Mouse (Mus musculus): ENCODE measurements at regions not wholly inside any gene's neighbourhood (a gene's known extent, or its start where the extent isn't known, plus 50 kb on each side); places are given as distances from the start of the nearest gene placed in this dataset.

GRCm38 (mm10) chr13:83068588-83068987, 435.2 kb upstream of the Mef2c start:
- no peak overlapping the region for H3K4me2 ChIP-seq (replicated peaks; ENCODE audit: low read depth, low read length)
- ATAC-seq (ENCODE audit: insufficient number of reproducible peaks, insufficient read depth, low FRiP score, low read depth): no peak
- H3K27ac ChIP-seq (ENCODE audit: low read length): no peak overlapping the region
- H3K4me1 ChIP-seq (ENCODE audit: control insufficient read depth, insufficient read depth, low read length): no peaks in the 10 kb centered on the region
- no peaks in the 10 kb centered on the region for H3K36me3 ChIP-seq (ENCODE audit: control insufficient read depth, insufficient read depth, low read length)
- no peak overlapping the region for H3K4me3 ChIP-seq (ENCODE audit: low read depth, low read length)
- no peaks in the 10 kb centered on the region for H3K27me3 ChIP-seq (ENCODE audit: control insufficient read depth, insufficient read depth, low read length)
- WGBS: 88% methylated on average over 1 of the region's 1 CpGs
- no peak overlapping the region for H3K9ac ChIP-seq (replicated peaks; ENCODE audit: low read depth, low read length)
- H3K9me3 ChIP-seq (ENCODE audit: control insufficient read depth, low read depth, low read length): no peaks in the 10 kb centered on the region

GRCm38 (mm10) chr13:83069293-83069692, 434.5 kb upstream of the Mef2c start:
- no peak for ATAC-seq (ENCODE audit: insufficient number of reproducible peaks, insufficient read depth, low FRiP score, low read depth)
- no peaks in the 10 kb centered on the region for H3K9me3 ChIP-seq (ENCODE audit: control insufficient read depth, low read depth, low read length)
- H3K4me3 ChIP-seq (ENCODE audit: low read depth, low read length): no peak overlapping the region
- H3K27ac ChIP-seq (ENCODE audit: low read length): no peak overlapping the region
- H3K4me1 ChIP-seq (ENCODE audit: control insufficient read depth, insufficient read depth, low read length): no peaks in the 10 kb centered on the region
- no peak overlapping the region for H3K4me2 ChIP-seq (replicated peaks; ENCODE audit: low read depth, low read length)
- no peaks in the 10 kb centered on the region for H3K36me3 ChIP-seq (ENCODE audit: control insufficient read depth, insufficient read depth, low read length)
- no peaks in the 10 kb centered on the region for H3K27me3 ChIP-seq (ENCODE audit: control insufficient read depth, insufficient read depth, low read length)
- no peak overlapping the region for H3K9ac ChIP-seq (replicated peaks; ENCODE audit: low read depth, low read length)

GRCm38 (mm10) chr13:83072073-83072472, 431.8 kb upstream of the Mef2c start:
- no peak overlapping the region for H3K4me2 ChIP-seq (replicated peaks; ENCODE audit: low read depth, low read length)
- no peaks in the 10 kb centered on the region for H3K4me1 ChIP-seq (ENCODE audit: control insufficient read depth, insufficient read depth, low read length)
- H3K27ac ChIP-seq (ENCODE audit: low read length): no peak overlapping the region
- no peak overlapping the region for H3K4me3 ChIP-seq (ENCODE audit: low read depth, low read length)
- no peak overlapping the region for H3K9ac ChIP-seq (replicated peaks; ENCODE audit: low read depth, low read length)
- no peaks in the 10 kb centered on the region for H3K27me3 ChIP-seq (ENCODE audit: control insufficient read depth, insufficient read depth, low read length)
- no peak for ATAC-seq (ENCODE audit: insufficient number of reproducible peaks, insufficient read depth, low FRiP score, low read depth)
- no peaks in the 10 kb centered on the region for H3K36me3 ChIP-seq (ENCODE audit: control insufficient read depth, insufficient read depth, low read length)
- 64% methylated on average over 3 of the region's 3 CpGs for WGBS
- no peaks in the 10 kb centered on the region for H3K9me3 ChIP-seq (ENCODE audit: control insufficient read depth, low read depth, low read length)

GRCm38 (mm10) chr13:83074219-83074965, 429.4 kb upstream of the Mef2c start:
- WGBS: 86% methylated on average over 6 of the region's 6 CpGs
- Histone ChIP-seq H3K9me3 (ENCODE audit: control insufficient read depth, low read depth, low read length) (no peaks in the 10 kb centered on the region), H3K27me3 (ENCODE audit: control insufficient read depth, insufficient read depth, low read length) (no peaks in the 10 kb centered on the region), H3K4me2 (replicated peaks; ENCODE audit: low read depth, low read length) (no peak overlapping the region), H3K36me3 (ENCODE audit: control insufficient read depth, insufficient read depth, low read length) (no peaks in the 10 kb centered on the region), H3K4me1 (ENCODE audit: control insufficient read depth, insufficient read depth, low read length) (no peaks in the 10 kb centered on the region), H3K9ac (replicated peaks; ENCODE audit: low read depth, low read length) (no peak overlapping the region), H3K4me3 (ENCODE audit: low read depth, low read length) (no peak overlapping the region), H3K27ac (ENCODE audit: low read length) (no peak overlapping the region)
- ATAC-seq (ENCODE audit: insufficient number of reproducible peaks, insufficient read depth, low FRiP score, low read depth): no peak

- no peak overlapping the region for H3K9ac ChIP-seq (replicated peaks; ENCODE audit: low read depth, low read length)
- 48% methylated on average over 7 of the region's 7 CpGs for WGBS
- no peak overlapping the region for H3K4me3 ChIP-seq (ENCODE audit: low read depth, low read length)
- H3K9me3 ChIP-seq (ENCODE audit: control insufficient read depth, low read depth, low read length): no peaks in the 10 kb centered on the region
- H3K27ac ChIP-seq (ENCODE audit: low read length): no peak overlapping the region
- no peaks in the 10 kb centered on the region for H3K36me3 ChIP-seq (ENCODE audit: control insufficient read depth, insufficient read depth, low read length)
- no peak overlapping the region for H3K4me2 ChIP-seq (replicated peaks; ENCODE audit: low read depth, low read length)
- H3K27me3 ChIP-seq (ENCODE audit: control insufficient read depth, insufficient read depth, low read length): no peaks in the 10 kb centered on the region
- H3K4me1 ChIP-seq (ENCODE audit: control insufficient read depth, insufficient read depth, low read length): no peaks in the 10 kb centered on the region
- ATAC-seq (ENCODE audit: insufficient number of reproducible peaks, insufficient read depth, low FRiP score, low read depth): no peak
Observed at GRCm38 (mm10) chr13:83075320-83075877, 428.4 kb upstream of the Mef2c start.

GRCm38 (mm10) chr13:83076611-83077010, 427.2 kb upstream of the Mef2c start:
- H3K36me3 ChIP-seq (ENCODE audit: control insufficient read depth, insufficient read depth, low read length): no peaks in the 10 kb centered on the region
- H3K9ac ChIP-seq (replicated peaks; ENCODE audit: low read depth, low read length): no peak overlapping the region
- no peak overlapping the region for H3K27ac ChIP-seq (ENCODE audit: low read length)
- H3K4me3 ChIP-seq (ENCODE audit: low read depth, low read length): no peak overlapping the region
- H3K27me3 ChIP-seq (ENCODE audit: control insufficient read depth, insufficient read depth, low read length): no peaks in the 10 kb centered on the region
- no peaks in the 10 kb centered on the region for H3K9me3 ChIP-seq (ENCODE audit: control insufficient read depth, low read depth, low read length)
- H3K4me2 ChIP-seq (replicated peaks; ENCODE audit: low read depth, low read length): no peak overlapping the region
- H3K4me1 ChIP-seq (ENCODE audit: control insufficient read depth, insufficient read depth, low read length): no peaks in the 10 kb centered on the region
- no peak for ATAC-seq (ENCODE audit: insufficient number of reproducible peaks, insufficient read depth, low FRiP score, low read depth)
- 84% methylated on average over 2 of the region's 2 CpGs for WGBS

- Histone ChIP-seq H3K4me3 (ENCODE audit: low read depth, low read length) (no peak overlapping the region), H3K4me2 (replicated peaks; ENCODE audit: low read depth, low read length) (no peak overlapping the region), H3K27ac (ENCODE audit: low read length) (no peak overlapping the region), H3K4me1 (ENCODE audit: control insufficient read depth, insufficient read depth, low read length) (no peaks in the 10 kb centered on the region), H3K36me3 (ENCODE audit: control insufficient read depth, insufficient read depth, low read length) (no peaks in the 10 kb centered on the region), H3K9me3 (ENCODE audit: control insufficient read depth, low read depth, low read length) (no peaks in the 10 kb centered on the region), H3K27me3 (ENCODE audit: control insufficient read depth, insufficient read depth, low read length) (no peaks in the 10 kb centered on the region), H3K9ac (replicated peaks; ENCODE audit: low read depth, low read length) (no peak overlapping the region)
- 74% methylated on average over 1 of the region's 1 CpGs for WGBS
- no peak for ATAC-seq (ENCODE audit: insufficient number of reproducible peaks, insufficient read depth, low FRiP score, low read depth)
Observed at GRCm38 (mm10) chr13:83077085-83077484, 426.7 kb upstream of the Mef2c start.

GRCm38 (mm10) chr13:83079291-83079690, 424.5 kb upstream of the Mef2c start:
- no peak overlapping the region for H3K9ac ChIP-seq (replicated peaks; ENCODE audit: low read depth, low read length)
- no peaks in the 10 kb centered on the region for H3K36me3 ChIP-seq (ENCODE audit: control insufficient read depth, insufficient read depth, low read length)
- 37% methylated on average over 1 of the region's 1 CpGs for WGBS
- no peaks in the 10 kb centered on the region for H3K27me3 ChIP-seq (ENCODE audit: control insufficient read depth, insufficient read depth, low read length)
- no peak for ATAC-seq (ENCODE audit: insufficient number of reproducible peaks, insufficient read depth, low FRiP score, low read depth)
- H3K4me3 ChIP-seq (ENCODE audit: low read depth, low read length): no peak overlapping the region
- no peaks in the 10 kb centered on the region for H3K4me1 ChIP-seq (ENCODE audit: control insufficient read depth, insufficient read depth, low read length)
- H3K4me2 ChIP-seq (replicated peaks; ENCODE audit: low read depth, low read length): no peak overlapping the region
- no peaks in the 10 kb centered on the region for H3K9me3 ChIP-seq (ENCODE audit: control insufficient read depth, low read depth, low read length)
- no peak overlapping the region for H3K27ac ChIP-seq (ENCODE audit: low read length)

- Histone ChIP-seq H3K9ac (replicated peaks; ENCODE audit: low read depth, low read length) (no peak overlapping the region), H3K4me3 (ENCODE audit: low read depth, low read length) (no peak overlapping the region), H3K9me3 (ENCODE audit: control insufficient read depth, low read depth, low read length) (no peaks in the 10 kb centered on the region), H3K4me2 (replicated peaks; ENCODE audit: low read depth, low read length) (no peak overlapping the region), H3K36me3 (ENCODE audit: control insufficient read depth, insufficient read depth, low read length) (no peaks in the 10 kb centered on the region), H3K27me3 (ENCODE audit: control insufficient read depth, insufficient read depth, low read length) (no peaks in the 10 kb centered on the region), H3K27ac (ENCODE audit: low read length) (no peak overlapping the region), H3K4me1 (ENCODE audit: control insufficient read depth, insufficient read depth, low read length) (no peaks in the 10 kb centered on the region)
- 82% methylated on average over 3 of the region's 3 CpGs for WGBS
- ATAC-seq (ENCODE audit: insufficient number of reproducible peaks, insufficient read depth, low FRiP score, low read depth): no peak
Observed at GRCm38 (mm10) chr13:83084948-83085347, 418.9 kb upstream of the Mef2c start.
